Mouse (Mus musculus): Measurements from ENCODE around the gene Dennd2c. TPM values are rescaled to one million over a fixed set of nuclear protein-coding genes. Genes with fewer than 3 reads are reported as not detected.
"Not testable (repeated sequence)": the region's sequence is repeated elsewhere in the genome, so short reads cannot be mapped to it uniquely, and the experiment has no call there.

Gene Dennd2c
- polyA plus RNA-seq, 1 experiment from 2014 or later = 0.75 TPM

DNA sequence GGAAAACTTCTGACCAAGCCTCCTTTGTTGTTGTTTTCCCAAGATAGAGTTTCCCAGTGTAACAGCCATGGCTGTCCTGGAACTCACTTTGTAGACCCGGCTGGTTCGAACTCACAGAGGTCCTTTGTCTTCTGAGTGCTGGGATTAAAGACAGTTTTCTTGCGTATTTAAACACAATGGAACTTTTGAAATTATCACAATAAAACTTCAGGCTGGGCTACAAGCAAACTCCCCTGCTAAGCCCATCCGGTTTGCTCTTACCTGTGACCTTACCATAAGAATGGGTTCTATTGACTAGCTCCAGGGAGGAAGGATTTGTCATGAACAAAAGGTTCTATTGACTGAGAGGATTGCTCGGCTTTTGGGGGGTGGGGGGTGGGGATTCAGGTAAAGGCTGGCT, 105.3 kb downstream of the Dennd2c start:
- Histone ChIP-seq H3K27me3 (no peaks in the 10 kb centered on the region), H3K27ac (no peak overlapping the region), H3K36me3 (ENCODE audit: poor library complexity, severe bottlenecking) (no peaks in the 10 kb centered on the region), H3K9me3 (replicated peaks) (no peaks in the 10 kb centered on the region), H3K9ac (no peak overlapping the region), H3K4me2 (no peak overlapping the region), H3K4me1 (no peaks in the 10 kb centered on the region), H3K4me3 (no peak overlapping the region)
- WGBS = 20% methylated on average over 5 of the region's 5 CpGs
- ATAC-seq = no peak

DNA sequence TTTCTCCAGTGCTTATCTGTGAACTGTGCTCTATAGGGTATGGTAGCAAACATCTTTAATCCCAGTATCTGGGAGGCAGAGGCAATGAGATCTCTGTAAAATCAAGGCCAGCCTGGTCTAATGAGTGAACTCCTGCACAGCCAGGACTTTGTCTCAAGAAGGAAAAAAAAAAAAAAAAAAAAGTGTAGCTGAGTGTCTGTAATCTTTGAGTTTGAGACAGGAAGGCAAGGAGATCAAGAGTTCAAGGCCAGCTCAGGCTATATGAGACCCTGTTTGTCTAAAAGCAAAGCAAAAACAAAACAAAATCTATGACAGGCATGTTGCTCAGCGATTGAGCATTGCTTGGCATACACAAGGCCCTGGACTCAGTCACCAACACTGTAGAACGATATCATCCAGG, 105.8 kb downstream of the Dennd2c start:
- Histone ChIP-seq H3K27me3 (no peaks in the 10 kb centered on the region), H3K4me2 (no peak overlapping the region), H3K4me1 (no peaks in the 10 kb centered on the region), H3K4me3 (no peak overlapping the region), H3K36me3 (ENCODE audit: poor library complexity, severe bottlenecking) (no peaks in the 10 kb centered on the region), H3K27ac (no peak overlapping the region), H3K9ac (no peak overlapping the region), H3K9me3 (replicated peaks) (no peaks in the 10 kb centered on the region)
- ATAC-seq = no peak
- WGBS = 78% methylated on average over 2 of the region's 2 CpGs

DNA sequence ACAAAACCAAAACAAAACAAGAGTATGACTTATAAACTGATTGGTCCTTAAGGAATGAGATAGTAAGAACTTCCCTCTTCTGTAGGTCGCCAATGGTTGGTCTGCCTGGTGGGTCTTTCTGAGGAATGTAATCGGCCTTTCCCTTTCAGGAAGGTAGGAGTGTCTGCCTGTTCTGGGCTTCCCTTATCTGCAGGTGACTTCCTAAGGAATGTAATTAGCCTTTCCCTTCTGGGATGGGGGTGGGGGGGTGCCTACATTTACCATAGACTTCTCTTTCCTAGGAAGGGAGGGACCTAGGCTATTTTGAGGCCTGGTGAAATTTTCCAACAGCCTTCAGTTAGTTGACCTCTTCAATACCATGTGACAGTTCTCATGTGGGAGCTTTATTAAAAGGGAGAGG, 108.7 kb downstream of the Dennd2c start:
- no peaks in the 10 kb centered on the region for H3K27me3 ChIP-seq
- H3K4me2 ChIP-seq = no peak overlapping the region
- H3K4me3 ChIP-seq = no peak overlapping the region
- no peaks in the 10 kb centered on the region for H3K4me1 ChIP-seq
- H3K27ac ChIP-seq = no peak overlapping the region
- ATAC-seq = no peak
- no peak overlapping the region for H3K9ac ChIP-seq
- no peaks in the 10 kb centered on the region for H3K36me3 ChIP-seq (ENCODE audit: poor library complexity, severe bottlenecking)
- WGBS = 91% methylated on average over 2 of the region's 2 CpGs
- no peaks in the 10 kb centered on the region for H3K9me3 ChIP-seq (replicated peaks)

DNA sequence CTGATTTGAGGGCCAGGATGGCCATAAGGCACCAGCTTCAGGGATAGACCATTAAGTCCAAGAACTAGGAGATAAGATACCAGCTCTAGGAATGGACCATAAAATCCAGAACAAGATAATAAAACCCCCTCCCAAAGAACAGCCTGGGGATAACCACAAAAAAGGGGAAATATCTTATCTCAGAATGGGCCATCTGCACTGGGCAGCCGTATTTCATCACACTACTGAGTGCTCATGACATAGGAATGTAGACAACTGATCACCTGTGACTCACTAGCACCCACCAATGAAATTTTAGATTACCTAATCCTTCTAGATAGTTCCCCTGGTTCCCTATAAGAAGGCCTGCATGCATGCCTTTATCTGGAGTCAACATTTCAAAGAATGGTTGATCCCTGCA, 109.7 kb downstream of the Dennd2c start:
- Histone ChIP-seq H3K4me3 (no peak overlapping the region), H3K27ac (no peak overlapping the region), H3K4me2 (no peak overlapping the region), H3K27me3 (no peaks in the 10 kb centered on the region), H3K9ac (no peak overlapping the region), H3K36me3 (ENCODE audit: poor library complexity, severe bottlenecking) (no peaks in the 10 kb centered on the region), H3K4me1 (no peaks in the 10 kb centered on the region), H3K9me3 (replicated peaks) (no peaks in the 10 kb centered on the region)
- no peak for ATAC-seq
- WGBS = 93% methylated on average over 1 of the region's 1 CpGs

DNA sequence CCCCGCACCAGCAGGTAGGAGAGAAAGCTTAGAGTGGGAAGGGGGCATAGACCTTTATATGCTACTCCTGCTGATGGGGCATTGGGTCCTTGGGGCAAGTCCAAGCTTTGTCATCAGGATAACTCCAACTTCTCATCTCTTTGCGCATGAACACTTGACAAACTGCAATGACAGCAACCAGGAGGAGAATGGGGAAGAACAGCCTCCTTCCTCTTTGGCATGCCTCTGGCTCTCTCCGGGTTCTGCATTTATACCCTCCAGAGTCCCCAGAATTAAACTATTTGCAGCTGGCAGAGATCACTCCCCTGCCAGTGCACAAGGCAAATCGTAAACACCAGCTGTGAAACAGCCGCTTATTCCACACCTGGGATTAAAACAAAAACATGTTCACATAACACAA, 111.1 kb downstream of the Dennd2c start:
- no peaks in the 10 kb centered on the region for H3K27me3 ChIP-seq
- H3K36me3 ChIP-seq (ENCODE audit: poor library complexity, severe bottlenecking) = no peaks in the 10 kb centered on the region
- 78% methylated on average over 5 of the region's 5 CpGs for WGBS
- H3K4me2 ChIP-seq = no peak overlapping the region
- no peak overlapping the region for H3K27ac ChIP-seq
- H3K9ac ChIP-seq = no peak overlapping the region
- no peaks in the 10 kb centered on the region for H3K9me3 ChIP-seq (replicated peaks)
- H3K4me1 ChIP-seq = no peaks in the 10 kb centered on the region
- no peak for ATAC-seq
- no peak overlapping the region for H3K4me3 ChIP-seq

DNA sequence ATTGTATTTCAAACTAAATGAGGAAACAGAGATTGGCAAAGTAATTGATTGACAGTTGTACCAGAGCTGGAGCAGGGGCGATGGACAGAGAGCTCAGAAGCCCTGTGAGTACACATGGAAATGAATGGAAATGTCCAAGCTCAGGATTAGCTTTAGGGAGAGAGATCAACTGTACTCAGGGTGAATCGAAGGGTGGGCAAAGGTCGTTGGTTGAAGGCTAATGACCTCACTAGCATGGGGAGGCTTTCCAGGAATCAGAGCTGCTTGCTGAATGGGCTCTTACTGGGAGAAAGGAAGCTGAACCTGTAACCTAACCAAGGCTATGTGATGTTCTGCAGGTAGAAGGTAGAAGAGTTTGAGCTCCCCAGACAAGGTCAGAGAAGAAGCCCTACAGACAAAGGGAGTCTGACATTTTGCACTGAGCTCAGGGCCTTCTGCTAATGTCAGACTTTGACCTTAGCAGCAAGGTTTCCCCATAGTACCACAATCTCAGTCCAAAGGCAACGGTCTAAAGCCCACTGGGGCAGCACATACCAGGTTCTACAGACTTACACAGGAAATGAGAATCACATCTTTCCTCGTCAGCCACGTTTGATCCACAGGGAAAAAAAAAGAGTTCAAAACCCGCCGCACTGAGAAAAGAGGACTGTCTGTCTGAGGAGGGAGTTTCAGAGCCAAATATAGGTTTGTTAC, 112.3 kb downstream of the Dennd2c start:
- no peaks in the 10 kb centered on the region for H3K9me3 ChIP-seq (replicated peaks)
- no peaks in the 10 kb centered on the region for H3K4me1 ChIP-seq
- no peak overlapping the region for H3K4me3 ChIP-seq
- no peak overlapping the region for H3K9ac ChIP-seq
- no peak for ATAC-seq
- no peak overlapping the region for H3K4me2 ChIP-seq
- no peaks in the 10 kb centered on the region for H3K36me3 ChIP-seq (ENCODE audit: poor library complexity, severe bottlenecking)
- WGBS = 87% methylated on average over 8 of the region's 8 CpGs
- H3K27me3 ChIP-seq = no peaks in the 10 kb centered on the region
- H3K27ac ChIP-seq = no peak overlapping the region

DNA sequence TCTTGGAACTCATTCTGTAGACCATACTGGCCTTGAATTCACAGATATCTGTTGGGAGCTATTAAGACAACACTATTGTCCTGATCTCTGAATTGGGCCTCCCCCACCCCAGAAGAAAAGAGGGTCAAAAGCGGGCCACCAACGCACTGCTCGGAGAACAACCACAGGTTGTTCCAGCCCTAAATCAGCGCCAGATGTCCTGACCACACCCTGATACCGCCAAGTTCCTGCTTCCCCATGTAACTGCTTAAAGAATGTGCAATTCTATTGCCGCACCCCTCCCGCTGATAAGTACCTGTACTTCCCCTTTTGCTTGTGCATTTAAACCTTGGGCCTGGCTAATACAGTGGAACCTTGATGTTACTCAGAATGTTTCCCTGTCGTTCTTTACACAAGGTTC, 113.0 kb downstream of the Dennd2c start:
- not testable (repeated sequence) for H3K9me3 ChIP-seq (replicated peaks); H3K27me3 ChIP-seq; H3K36me3 ChIP-seq (ENCODE audit: poor library complexity, severe bottlenecking); H3K4me2 ChIP-seq; H3K27ac ChIP-seq; H3K4me1 ChIP-seq; H3K4me3 ChIP-seq; ATAC-seq; H3K9ac ChIP-seq
- 93% methylated on average over 8 of the region's 8 CpGs for WGBS

Other genes with a start within 250 kb of the Dennd2c start
- not detected in 2 replicates for gene Sycp1, start 166.5 kb upstream of the Dennd2c start, polyA plus RNA-seq (2015; fragmentation: Nextera tagmentation; extraction: Ambion mirVana)
- not detected in 2 replicates for gene Nr1h5, start 138.5 kb upstream of the Dennd2c start, polyA plus RNA-seq (2015; fragmentation: Nextera tagmentation; extraction: Ambion mirVana)
- 54.5 and 61.0 TPM in 2 replicates for gene Sike1, start 106.9 kb upstream of the Dennd2c start, polyA plus RNA-seq (2015; fragmentation: Nextera tagmentation; extraction: Ambion mirVana)
- 468 and 476 TPM in 2 replicates for gene Csde1, start 82.2 kb upstream of the Dennd2c start, polyA plus RNA-seq (2015; fragmentation: Nextera tagmentation; extraction: Ambion mirVana)
- gene Nras, start 44.3 kb upstream of the Dennd2c start, polyA plus RNA-seq (2015; fragmentation: Nextera tagmentation; extraction: Ambion mirVana) = 135 and 142 TPM in 2 replicates
- gene Ampd1, start 28.6 kb upstream of the Dennd2c start, polyA plus RNA-seq (2015; fragmentation: Nextera tagmentation; extraction: Ambion mirVana) = not detected in 2 replicates
- gene Bcas2, start 69.1 kb downstream of the Dennd2c start, polyA plus RNA-seq (2015; fragmentation: Nextera tagmentation; extraction: Ambion mirVana) = 254 and 269 TPM in 2 replicates
- 33.0 and 33.7 TPM in 2 replicates for gene Trim33, start 176.7 kb downstream of the Dennd2c start, polyA plus RNA-seq (2015; fragmentation: Nextera tagmentation; extraction: Ambion mirVana)